Mouse (Mus musculus) frontal cortex, postnatal 36 days (tissue): ENCODE data around the gene Cfap126.
A peak's percentile ranks its signal among the peaks of the same experiment; 100 is the strongest.

Source experiments
- DNase-seq, 2 experiments: peaks; one replicate each; pipeline ENCODE4 v3.0.0; 2022; ENCODE audit warnings: low spot score in 2 of 2

Cfap126 gene

GRCm38 (mm10) chr1:171094424-171094823, 19.3 kb upstream of the Cfap126 start:
- DNase-seq, result no peak

DNA sequence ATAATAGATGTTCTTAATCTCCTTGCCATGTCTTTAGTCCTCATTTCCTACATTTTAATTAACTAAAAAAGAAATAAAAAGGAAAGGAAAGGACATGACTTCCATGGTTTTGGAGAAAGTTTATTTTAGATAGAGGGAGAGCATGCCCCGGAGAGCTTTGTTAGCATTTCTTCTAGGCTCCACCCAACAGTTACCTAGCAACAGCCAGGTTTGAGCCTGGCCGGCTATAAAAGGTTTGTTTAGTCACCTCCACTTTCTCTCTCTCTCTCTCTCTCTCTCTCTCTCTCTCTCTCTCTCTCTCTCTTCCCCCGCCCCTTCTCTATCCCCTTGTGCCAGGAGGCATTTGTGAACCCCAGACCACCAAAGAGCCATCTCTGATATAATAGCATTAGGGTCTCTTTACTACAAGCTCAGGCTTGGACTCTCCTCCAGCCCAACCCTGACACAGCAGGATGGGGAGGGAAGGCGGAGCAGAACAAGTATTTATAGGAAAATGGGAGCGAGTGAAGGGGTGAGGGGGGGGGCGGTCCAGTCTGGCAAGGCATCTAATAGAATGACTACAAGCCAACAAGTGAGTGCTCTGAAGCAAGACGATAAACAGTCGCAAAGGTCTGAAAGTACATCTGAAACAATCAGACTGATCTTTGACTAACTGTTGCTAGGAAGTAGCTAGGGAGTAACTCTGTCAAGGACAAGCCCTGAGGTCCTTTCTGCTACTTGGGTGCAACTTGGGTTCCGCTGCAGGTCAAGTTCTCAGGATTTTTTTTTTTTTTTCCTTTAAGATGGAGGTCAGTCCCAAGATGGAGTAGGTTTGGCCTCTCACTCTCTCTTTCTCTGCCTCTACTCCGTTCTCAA, 17.4 kb upstream of the Cfap126 start:
- no peak for DNase-seq

DNA sequence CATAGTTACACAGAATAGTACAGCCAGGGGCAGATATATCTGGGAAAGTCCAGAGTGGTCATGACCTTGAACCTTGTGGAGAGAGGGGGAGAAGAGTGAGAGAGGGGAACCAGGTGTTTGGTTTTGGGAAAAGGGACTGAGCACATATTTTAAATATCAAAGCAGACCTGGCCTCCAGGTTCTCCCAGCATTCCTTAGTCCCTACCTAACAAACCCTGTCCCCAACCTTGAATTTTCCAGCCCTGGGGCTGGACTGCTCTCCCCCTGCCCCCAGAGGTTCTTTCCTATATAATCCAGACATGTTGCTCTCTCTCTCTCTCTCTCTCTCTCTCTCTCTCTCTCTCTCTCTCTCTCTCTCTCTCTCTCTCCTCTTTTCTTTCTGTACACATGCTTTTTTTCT, 16.6 kb upstream of the Cfap126 start:
- no peak for DNase-seq

- DNase-seq, result no peak
Measured at GRCm38 (mm10) chr1:171097612-171098011, 16.1 kb upstream of the Cfap126 start.

- DNase-seq, result no peak
Measured at GRCm38 (mm10) chr1:171101033-171101432, 12.7 kb upstream of the Cfap126 start.

DNA sequence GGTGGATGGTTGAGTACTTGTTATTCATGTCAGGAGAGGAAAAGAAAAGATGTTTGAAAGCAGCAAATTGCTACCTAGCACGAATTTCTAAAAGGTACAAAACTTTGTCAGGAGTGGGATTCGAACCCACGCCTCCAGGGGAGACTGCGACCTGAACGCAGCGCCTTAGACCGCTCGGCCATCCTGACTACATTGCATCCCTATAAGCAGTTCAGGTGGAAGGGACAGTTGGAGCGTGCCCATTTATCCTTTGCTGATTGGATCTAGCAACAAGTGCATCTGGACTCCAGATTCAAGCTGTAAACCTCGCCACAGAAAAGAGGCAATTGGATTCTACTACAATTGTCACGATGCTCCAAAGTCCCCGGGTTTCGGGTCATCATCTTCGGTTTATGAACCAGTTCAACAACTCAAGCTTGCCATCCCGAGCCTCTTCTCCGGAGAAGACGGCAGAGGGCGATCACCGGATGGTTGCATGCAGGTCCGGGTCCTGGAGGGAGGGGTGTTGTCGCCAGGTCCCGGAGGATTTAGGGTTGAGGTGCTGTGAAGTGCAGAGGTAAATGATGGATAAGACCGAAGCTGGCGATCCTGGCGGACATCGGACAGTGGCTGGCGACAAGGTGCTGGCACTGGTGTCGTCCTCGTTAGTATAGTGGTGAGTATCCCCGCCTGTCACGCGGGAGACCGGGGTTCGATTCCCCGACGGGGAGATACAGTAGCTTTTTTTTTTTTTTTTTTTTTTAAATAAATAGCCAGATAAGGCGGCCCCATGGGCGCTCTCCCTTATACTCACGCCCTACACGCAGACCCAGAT, 11.8 kb upstream of the Cfap126 start:
- DNase-seq, result peak; percentile 94 to 95

- peak; percentile 90 to 94 for DNase-seq
Measured at GRCm38 (mm10) chr1:171102547-171103177, 11.1 kb upstream of the Cfap126 start.

- no peak for DNase-seq
Measured at GRCm38 (mm10) chr1:171103179-171103840, 10.4 kb upstream of the Cfap126 start.

DNA sequence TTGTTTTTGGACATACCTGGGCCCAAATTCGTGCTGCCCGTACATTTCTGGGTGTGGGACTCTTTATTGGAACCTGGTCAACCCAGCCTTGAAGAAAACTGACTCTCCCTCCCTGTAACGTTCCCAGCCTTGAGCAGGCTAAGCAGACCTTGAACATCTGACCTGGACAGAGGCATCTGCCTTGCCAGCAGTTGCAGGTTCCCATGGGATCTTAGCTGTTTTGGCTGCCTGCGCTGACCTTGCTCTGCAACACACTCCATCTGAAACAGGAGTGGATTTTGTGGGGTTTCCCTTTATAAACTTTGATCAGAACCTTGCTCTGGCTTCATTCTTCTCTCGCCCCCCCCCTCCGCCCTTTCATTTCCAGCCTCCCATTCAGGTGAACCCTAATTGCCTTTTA, 8.5 kb upstream of the Cfap126 start:
- DNase-seq, result no peak

DNA sequence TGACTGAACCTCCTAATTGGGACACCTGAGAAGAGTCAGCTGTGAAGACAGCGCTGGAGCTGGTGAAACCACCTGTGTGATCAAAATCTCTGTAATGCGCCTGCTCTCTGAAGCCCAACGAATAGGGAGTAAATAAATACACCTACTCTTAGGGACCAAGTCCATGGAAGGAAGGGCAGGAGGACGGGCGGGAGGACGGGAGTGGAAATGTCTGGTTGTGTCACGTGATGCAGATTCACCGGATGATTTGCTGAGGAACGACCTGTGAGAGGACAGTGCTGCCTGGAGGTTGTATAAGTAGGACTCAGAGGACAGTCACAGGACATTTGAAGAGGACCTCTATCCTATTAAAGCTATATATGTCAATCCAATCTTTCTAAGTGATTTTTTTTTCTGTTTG, 4.1 kb upstream of the Cfap126 start:
- DNase-seq, result no peak

DNA sequence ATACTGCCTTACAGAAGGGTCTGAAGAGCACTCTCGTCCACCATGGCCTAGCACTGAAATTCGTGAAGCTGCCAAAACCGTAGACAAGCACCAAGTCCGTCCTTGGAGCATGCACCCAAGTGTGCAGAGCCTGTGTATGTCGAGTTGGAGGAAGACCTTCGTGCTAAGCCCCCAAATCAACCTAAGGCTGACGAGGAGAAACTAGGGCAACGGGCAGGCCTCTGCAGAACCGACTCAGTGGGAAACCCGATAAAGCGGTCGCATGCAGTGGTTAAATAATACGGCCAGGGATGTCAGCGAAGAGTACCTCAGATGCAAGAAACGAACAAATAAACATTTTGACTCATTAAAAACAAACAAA, 3.1 kb upstream of the Cfap126 start:
- no peak for DNase-seq

GRCm38 (mm10) chr1:171111020-171111780, 2.5 kb upstream of the Cfap126 start:
- peak; percentile 96 to 98 for DNase-seq

GRCm38 (mm10) chr1:171111781-171112575, 1.7 kb upstream of the Cfap126 start:
- DNase-seq, result peak; percentile 47 to 55

DNA sequence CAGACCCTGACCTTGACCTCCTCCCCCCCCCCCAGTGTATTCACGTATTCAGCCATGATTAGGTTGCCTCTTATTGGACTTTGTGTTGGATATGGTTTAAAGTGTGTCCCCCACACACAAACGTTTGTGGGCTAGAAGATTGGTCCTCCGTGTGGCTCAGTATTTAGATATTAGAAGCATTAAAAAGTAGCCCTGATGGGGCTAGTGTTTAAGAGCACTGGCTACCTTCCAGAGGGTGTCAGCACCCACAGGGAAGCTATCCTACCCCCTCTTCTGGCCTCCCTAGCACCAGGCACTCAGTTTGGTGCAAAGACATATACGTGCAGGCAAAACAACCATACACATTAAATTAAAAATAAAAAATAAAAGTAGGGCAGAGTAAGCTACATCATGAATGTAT, 732 bp upstream of the Cfap126 start:
- DNase-seq, result no peak

- DNase-seq, result no peak
Measured at GRCm38 (mm10) chr1:171116280-171116679, 2.6 kb downstream of the Cfap126 start.

- DNase-seq, result peak; percentile 38 to 75
Measured at GRCm38 (mm10) chr1:171118269-171118684, 4.6 kb downstream of the Cfap126 start.

DNA sequence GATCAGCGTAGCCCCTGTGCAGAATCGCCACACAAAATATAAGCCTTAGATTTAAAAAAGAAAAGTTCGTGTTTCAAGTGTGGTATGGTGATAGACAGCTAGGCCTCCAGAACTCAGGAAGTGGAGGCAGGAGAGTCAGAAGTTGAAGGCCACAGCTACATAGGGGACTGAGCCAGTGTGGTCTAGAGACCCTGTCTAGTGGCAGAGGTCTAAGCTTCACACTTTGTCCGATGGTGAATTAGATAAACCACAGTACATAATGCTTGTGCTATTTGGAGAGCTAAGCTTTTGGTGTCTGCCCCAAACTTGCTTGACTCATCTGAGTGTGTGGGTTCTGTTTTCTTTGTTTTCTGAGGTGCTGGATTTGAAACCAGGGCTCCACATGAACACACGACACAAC, 5.3 kb downstream of the Cfap126 start:
- no peak for DNase-seq

GRCm38 (mm10) chr1:171119405-171119804, 5.7 kb downstream of the Cfap126 start:
- no peak for DNase-seq

DNA sequence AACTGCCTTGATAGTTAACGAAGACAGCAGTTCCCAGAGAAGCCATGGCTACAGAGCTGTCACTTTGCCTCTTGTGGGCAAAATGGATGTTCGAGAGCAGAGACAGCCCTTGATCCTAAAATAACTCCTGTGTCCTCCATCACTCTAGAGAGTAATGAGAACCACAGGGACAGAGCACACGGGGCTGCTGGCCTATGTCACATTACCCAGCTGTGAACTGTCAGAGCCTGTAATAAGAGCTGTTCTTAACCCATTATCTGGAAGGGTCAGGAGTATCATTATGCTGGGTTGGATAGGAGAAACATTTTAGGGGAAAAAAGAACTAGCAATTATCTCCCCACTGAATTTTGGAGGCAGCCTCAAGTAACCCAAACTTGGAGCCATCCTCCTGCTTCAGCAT, 7.2 kb downstream of the Cfap126 start:
- no peak for DNase-seq

GRCm38 (mm10) chr1:171121839-171122238, 8.1 kb downstream of the Cfap126 start:
- DNase-seq, result no peak
